Mouse (Mus musculus) c-Kit-positive CD71-positive TER-119-negative erythroid progenitor cells, embryonic 14.5 days (primary cell): ENCODE data around the gene Fbxo2.

Source experiments
- DNase-seq: peaks from one replicate; pipeline ENCODE4 v3.0.0-alpha.2; 2013; ENCODE audit warnings: low read depth

The Fbxo2 gene

GRCm38 (mm10) chr4:148143721-148144120 lies 16.7 kb upstream of the Fbxo2 start:
- no peak for DNase-seq

- DNase-seq = no peak
These were observed 12.7 kb upstream of the Fbxo2 start for GRCm38 (mm10) chr4:148147714-148148113.

GRCm38 (mm10) chr4:148149540-148149939 lies 10.9 kb upstream of the Fbxo2 start:
- DNase-seq = no peak

- DNase-seq = no peak
These were observed 10.2 kb upstream of the Fbxo2 start for GRCm38 (mm10) chr4:148150242-148150641.

GRCm38 (mm10) chr4:148150953-148151266 lies 9.5 kb upstream of the Fbxo2 start:
- peak; percentile 36 for DNase-seq

- peak; percentile 83 for DNase-seq
These were observed 8.9 kb upstream of the Fbxo2 start, which contains the start of gene Fbxo6 for GRCm38 (mm10) chr4:148151267-148152168. TSS of gene Fbxo6 (minus strand) at chr4:148152140.

- no peak for DNase-seq
These were observed 7.9 kb upstream of the Fbxo2 start for GRCm38 (mm10) chr4:148152547-148152946.

GRCm38 (mm10) chr4:148154006-148154405 lies 6.4 kb upstream of the Fbxo2 start:
- no peak for DNase-seq

- DNase-seq = peak; percentile 40
These were observed 5.4 kb upstream of the Fbxo2 start for GRCm38 (mm10) chr4:148154982-148155381.

- no peak for DNase-seq
These were observed 1.7 kb upstream of the Fbxo2 start for GRCm38 (mm10) chr4:148158436-148159348.

GRCm38 (mm10) chr4:148159544-148160435 lies 631 bp upstream of the Fbxo2 start:
- DNase-seq = peak; percentile 79

GRCm38 (mm10) chr4:148164002-148164439 lies 3.6 kb downstream of the Fbxo2 start:
- DNase-seq = no peak

GRCm38 (mm10) chr4:148164461-148164860 lies 4.0 kb downstream of the Fbxo2 start:
- no peak for DNase-seq

GRCm38 (mm10) chr4:148165551-148165950 lies 5.1 kb downstream of the Fbxo2 start:
- DNase-seq = no peak

- no peak for DNase-seq
These were observed 6.0 kb downstream of the Fbxo2 start for GRCm38 (mm10) chr4:148166431-148166830.

GRCm38 (mm10) chr4:148166986-148167385 lies 6.6 kb downstream of the Fbxo2 start:
- peak; percentile 50 for DNase-seq

- no peak for DNase-seq
These were observed 7.9 kb downstream of the Fbxo2 start for GRCm38 (mm10) chr4:148168287-148168686.

- DNase-seq = no peak
These were observed 9.2 kb downstream of the Fbxo2 start for GRCm38 (mm10) chr4:148169586-148169985.

- peak; percentile 50 for DNase-seq
These were observed 10.4 kb downstream of the Fbxo2 start for GRCm38 (mm10) chr4:148170842-148171241.

- no peak for DNase-seq
These were observed 10.8 kb downstream of the Fbxo2 start for GRCm38 (mm10) chr4:148171261-148171660.

- DNase-seq = no peak
These were observed 13.5 kb downstream of the Fbxo2 start for GRCm38 (mm10) chr4:148173811-148174494.
